Mouse (Mus musculus) right cerebral cortex, postnatal 14 days (tissue): ENCODE data around the gene Nfe2l1.
"Not testable (repeated sequence)": the region's sequence is repeated elsewhere in the genome, so short reads cannot be mapped to it uniquely, and the experiment has no call there.

Experiments
- DNase-seq: peaks from one replicate; pipeline ENCODE4 v3.0.0; 2022

Nfe2l1 gene

GRCm38 (mm10) chr11:96829813-96830538 lies at the start of gene Nfe2l1:
TSS of gene Nfe2l1 (minus strand) at chr11:96829968.
- peak; percentile 97 for DNase-seq

GRCm38 (mm10) chr11:96879359-96879758 lies 49.6 kb upstream of the Nfe2l1 start:
- DNase-seq = no peak

GRCm38 (mm10) chr11:96878715-96879114 lies 48.9 kb upstream of the Nfe2l1 start:
- no peak for DNase-seq

- DNase-seq = no peak
These were observed 47.3 kb upstream of the Nfe2l1 start for GRCm38 (mm10) chr11:96877071-96877470.

- DNase-seq = peak; percentile 42
These were observed 46.7 kb upstream of the Nfe2l1 start for GRCm38 (mm10) chr11:96876300-96877040.

GRCm38 (mm10) chr11:96875745-96876144 lies 46.0 kb upstream of the Nfe2l1 start:
- DNase-seq = peak; percentile 91

DNA sequence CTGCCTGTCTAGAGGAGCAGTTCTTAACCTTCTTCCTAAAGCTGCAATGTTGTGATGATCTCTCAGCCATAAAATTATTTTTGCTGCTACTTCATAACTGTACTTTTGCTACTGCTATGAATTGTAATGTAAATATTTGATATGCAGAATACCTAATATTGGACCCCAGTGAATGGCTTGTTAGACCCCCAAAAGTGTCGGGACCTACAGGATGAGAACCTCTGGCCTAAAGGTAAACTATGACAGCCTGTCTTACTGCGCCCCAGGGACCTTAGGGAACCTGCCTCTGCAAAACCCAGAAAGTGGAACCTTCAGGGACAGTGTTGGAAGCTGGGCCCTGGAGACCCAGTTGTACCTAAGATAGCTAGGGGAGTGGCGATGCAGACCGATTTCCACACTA lies 45.5 kb upstream of the Nfe2l1 start:
- DNase-seq = no peak

DNA sequence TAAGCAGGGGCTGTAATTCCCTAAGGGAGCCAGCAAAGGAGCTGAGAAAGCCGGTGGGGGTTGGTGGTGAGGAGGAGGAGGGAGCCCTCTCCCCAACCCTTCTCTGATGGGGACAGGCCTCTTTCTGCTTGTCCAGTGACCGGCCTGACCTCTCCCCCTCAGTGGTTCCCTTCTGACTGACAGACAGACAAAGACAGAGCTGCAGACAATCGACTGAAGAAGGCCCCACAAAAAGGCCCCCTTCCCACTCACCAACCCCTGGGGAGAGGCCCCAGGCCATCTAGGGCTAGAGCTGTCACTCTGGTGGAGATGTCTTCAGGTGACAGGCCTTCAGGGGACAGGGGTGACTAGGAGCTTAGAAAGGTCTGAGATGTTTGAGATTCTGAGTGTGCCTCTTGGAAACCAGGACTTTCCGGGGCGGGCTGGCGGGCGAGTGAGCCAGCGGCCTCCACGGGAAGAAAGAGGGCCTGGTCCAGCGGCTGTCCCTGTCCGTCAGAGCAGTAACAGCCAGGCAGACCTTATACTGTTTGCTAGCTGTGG lies 43.9 kb upstream of the Nfe2l1 start:
- DNase-seq = peak; percentile 34

GRCm38 (mm10) chr11:96872441-96873379 lies 42.9 kb upstream of the Nfe2l1 start:
- peak; percentile 32 for DNase-seq

DNA sequence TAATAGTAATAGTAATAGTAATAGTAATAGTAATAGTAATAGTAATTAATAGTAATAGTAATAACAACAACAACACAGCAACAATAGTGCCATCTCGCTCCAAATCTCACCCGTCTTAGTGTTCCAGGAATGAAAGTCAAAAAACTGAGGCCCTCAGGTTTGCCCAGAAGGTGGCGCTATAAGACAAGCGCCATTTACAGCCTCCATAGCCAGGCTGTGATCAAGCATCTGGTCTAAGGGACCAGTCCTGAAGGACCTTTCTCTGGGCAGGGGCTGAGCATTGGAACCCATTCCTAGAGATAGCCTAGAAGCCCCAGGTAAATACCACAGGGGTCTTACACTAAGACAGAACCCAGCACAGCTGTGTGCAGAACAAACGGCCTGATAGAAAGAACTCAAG lies 37.4 kb upstream of the Nfe2l1 start:
- DNase-seq = peak; percentile 62

- DNase-seq = no peak
These were observed 33.6 kb upstream of the Nfe2l1 start for GRCm38 (mm10) chr11:96863206-96863995.

DNA sequence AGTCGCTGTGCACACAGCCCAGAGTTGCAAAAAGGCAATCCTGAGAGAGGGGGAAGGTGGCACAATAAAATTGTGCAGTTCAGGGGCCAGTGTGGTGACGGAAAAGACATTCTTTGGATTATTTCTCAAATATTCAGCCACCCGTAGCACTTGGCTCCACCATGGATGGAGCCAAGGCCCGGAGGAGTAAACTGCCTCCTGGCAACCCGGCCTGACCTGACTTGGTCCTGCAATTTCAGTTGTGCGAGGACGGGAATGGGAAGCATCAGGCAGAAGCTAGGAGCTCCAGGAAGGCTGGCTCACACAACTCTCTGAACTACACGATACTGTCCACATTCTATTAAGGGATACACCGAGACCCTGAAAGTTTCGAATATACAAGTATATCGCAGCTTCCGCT lies 32.8 kb upstream of the Nfe2l1 start:
- DNase-seq = no peak

GRCm38 (mm10) chr11:96861878-96862289 lies 32.1 kb upstream of the Nfe2l1 start:
- DNase-seq = peak; percentile 95

GRCm38 (mm10) chr11:96861446-96861845 lies 31.7 kb upstream of the Nfe2l1 start:
- DNase-seq = no peak

GRCm38 (mm10) chr11:96860564-96860963 lies 30.8 kb upstream of the Nfe2l1 start:
- peak; percentile 85 for DNase-seq

DNA sequence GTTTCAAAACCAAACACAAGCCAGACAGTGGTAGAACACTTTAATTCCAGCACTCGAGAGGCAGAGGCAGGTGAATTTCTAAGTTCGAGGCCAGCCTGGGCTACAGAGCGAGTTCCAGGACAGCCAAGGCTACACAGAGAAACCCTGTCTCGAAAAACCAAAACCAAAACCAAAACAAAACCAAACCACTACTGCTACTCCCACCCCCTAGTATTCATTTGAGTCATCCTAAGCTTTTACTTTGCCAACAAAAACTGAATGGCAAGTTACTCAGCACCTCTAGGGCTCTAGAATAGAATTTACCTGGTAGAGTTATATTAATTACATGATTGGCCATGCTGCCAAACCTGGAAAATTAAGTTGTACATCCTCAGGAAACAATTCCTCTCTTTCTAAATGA lies 29.9 kb upstream of the Nfe2l1 start:
- no peak for DNase-seq

DNA sequence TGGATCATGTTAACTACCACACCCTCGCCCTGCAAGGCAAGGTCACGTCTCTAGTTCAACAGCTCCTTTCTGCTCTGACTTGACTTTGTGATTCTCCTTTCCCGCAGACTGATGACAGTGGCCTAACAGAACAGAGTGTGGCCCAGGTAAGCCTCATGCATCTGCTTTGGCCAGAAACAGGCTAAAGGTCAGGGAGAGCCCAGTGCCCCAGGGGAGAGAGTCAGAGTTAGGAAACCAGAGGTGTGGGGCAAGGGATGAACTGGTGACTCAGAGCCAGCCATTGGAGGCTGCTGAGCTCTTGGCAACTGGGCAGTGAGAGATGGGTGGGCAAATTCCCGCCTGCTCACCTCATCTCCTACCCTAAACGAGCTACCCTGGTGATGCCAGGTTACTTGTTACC lies 27.7 kb upstream of the Nfe2l1 start:
- no peak for DNase-seq

DNA sequence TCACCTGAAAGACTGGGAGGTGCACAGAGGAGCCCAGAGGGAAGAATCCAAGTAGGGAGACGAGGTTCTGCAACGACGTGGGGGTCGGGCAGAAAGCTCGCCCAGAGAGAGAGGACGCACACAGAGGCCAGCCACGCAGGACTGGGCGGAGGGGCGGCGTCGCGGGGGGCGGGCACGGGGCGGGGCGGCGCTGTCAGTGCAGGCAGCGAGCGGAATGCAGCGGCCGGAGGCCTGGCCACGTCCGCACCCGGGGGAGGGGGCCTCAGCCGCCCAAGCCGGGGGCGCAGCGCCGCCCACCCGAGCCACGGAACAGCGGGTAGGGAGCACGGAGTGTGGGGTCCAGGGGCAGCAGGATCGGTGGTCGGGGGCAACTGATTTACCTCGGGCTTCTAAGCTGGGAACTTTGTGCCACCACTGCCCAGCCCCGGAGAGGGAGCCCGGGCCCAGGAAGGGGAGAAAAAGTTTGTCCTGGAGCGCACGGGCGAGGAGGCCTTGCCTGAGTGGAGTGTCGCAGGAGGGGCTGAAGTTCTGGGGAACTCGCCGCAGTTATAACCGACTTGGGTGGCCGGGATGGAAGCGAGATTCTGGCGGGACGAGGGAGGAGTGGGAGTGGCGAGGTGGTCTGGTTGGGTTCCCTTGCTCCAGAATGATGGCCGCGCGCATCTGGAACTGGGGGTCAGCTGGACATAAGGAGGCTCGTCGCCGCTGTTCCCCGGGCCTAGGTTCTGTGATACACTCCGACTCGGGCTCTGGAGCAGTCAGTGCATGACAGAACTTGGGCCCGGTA lies 20.1 kb upstream of the Nfe2l1 start, which contains the start of gene Copz2:
TSS of gene Copz2 (plus strand) at position 190 of the 787 bp plus-strand sequence.
- no peak for DNase-seq

DNA sequence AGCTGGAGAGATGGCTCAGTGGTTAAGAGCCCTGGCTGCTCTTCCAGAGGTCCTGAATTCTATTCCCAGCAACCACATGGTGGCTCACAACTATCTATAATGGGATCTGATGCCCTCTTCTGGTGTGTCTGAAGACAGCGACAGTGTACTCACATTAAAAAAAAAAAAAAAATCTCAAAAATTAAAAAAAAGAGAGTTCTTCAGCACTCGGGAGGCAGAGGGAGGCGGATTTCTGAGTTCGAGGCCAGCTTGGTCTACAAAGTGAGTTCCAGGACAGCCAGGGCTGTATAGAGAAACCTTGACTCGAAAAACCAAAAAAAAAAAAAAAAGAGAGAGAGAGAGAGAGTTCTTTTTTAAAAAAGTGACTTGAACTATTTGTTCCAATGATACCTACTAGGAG lies 19.4 kb upstream of the Nfe2l1 start:
- DNase-seq = not testable (repeated sequence)

GRCm38 (mm10) chr11:96848694-96849093 lies 18.9 kb upstream of the Nfe2l1 start:
- no peak for DNase-seq

DNA sequence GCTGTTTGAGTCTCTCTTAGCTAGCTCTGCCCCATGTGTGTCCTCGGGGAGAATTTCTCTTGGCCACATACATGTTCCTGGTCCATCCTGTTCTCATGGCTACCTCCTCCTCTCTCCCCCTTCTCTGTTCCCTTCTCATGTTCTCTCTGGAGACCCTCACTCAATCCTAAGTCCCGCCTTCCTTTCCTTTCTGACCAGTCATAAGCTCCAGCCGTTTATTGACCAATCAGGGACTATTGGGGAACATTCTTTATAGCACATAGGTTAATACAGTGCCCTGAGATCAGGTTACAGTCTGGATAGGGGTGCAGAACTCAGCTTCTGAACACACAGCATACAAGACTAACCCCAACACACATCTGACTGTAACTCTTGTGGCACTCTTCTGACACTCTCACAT lies 17.5 kb upstream of the Nfe2l1 start:
- no peak for DNase-seq
